Mouse (Mus musculus) MEL (cell line): ENCODE results near the gene Fam110c.

Experiments used
- CTCF ChIP-seq, 3 experiments: IDR thresholded peaks in 2 of 3; conservative IDR thresholded peaks in 1 of 3; 2 replicates each; pipeline ENCODE4 v1.5.1; 2011 to 2012; ENCODE audit warnings: low read length in 3 of 3, low read depth in 2 of 3, mild to moderate bottlenecking in 2 of 3, improper control_type of control experiment in 1 of 3, inconsistent platforms in 1 of 3, mixed read lengths in 1 of 3, moderate library complexity in 1 of 3; ENCODE audit not compliant: control insufficient read depth in 1 of 3, insufficient read depth in 1 of 3, poor library complexity in 1 of 3, severe bottlenecking in 1 of 3
- MAX ChIP-seq: IDR thresholded peaks from 2 replicates; pipeline ENCODE4 v1.6.1; 2011; ENCODE audit warnings: low read length, improper control_type of control experiment
- MYC ChIP-seq: IDR thresholded peaks from 2 replicates; pipeline ENCODE4 v1.6.1; 2011; ENCODE audit warnings: low read depth, mild to moderate bottlenecking, low read length, improper control_type of control experiment, moderate library complexity
- SMC3 ChIP-seq: IDR thresholded peaks from 2 replicates; pipeline ENCODE4 v1.6.1; 2011; ENCODE audit warnings: low read depth, low read length, improper control_type of control experiment
- TBP ChIP-seq: IDR thresholded peaks from 2 replicates; pipeline ENCODE4 v1.8.0; 2011; ENCODE audit warnings: low read depth, low read length, improper control_type of control experiment
- UBTF ChIP-seq: IDR thresholded peaks from 2 replicates; pipeline ENCODE4 v1.6.1; 2012; ENCODE audit warnings: low read depth, mild to moderate bottlenecking, inconsistent platforms, low read length, improper control_type of control experiment, moderate library complexity, borderline replicate concordance; ENCODE audit not compliant: insufficient read depth
- USF1 ChIP-seq: IDR thresholded peaks from 2 replicates; pipeline ENCODE4 v1.6.1; 2014; ENCODE audit warnings: low read depth, mild to moderate bottlenecking, inconsistent platforms, low read length, improper control_type of control experiment, moderate library complexity

- TF ChIP-seq USF1: no peak
- TF ChIP-seq SMC3: no peak
- TF ChIP-seq CTCF (IDR thresholded peaks at IDR 0.05 in 2 of 3, conservative IDR thresholded peaks at IDR 0.05 in 1 of 3; ENCODE audit: control insufficient read depth in 1 of 3, insufficient read depth in 1 of 3, low read depth in 2 of 3, low read length in 3 of 3, poor library complexity in 1 of 3, severe bottlenecking in 1 of 3): no peak
- TF ChIP-seq TBP: no peak
- no peak for TF ChIP-seq UBTF
- TF ChIP-seq MAX: no peak
- TF ChIP-seq MYC: no peak
These were observed 47.2 kb upstream of the Fam110c start for GRCm38 (mm10) chr12:31026423-31026822.
